Mouse (Mus musculus) heart, adult 2 months (tissue): Measurements from ENCODE around the gene Rpap1.

ENCODE experiments used
- CTCF ChIP-seq: fragments of 200-600 bp; IDR thresholded peaks from 2 replicates; pipeline ENCODE4 v1.8.1; 2022; ENCODE audit warnings: antibody characterized with exemption, mild to moderate bottlenecking, moderate library complexity
- EP300 ChIP-seq: fragments of 200-500 bp; IDR thresholded peaks from 2 replicates; pipeline ENCODE4 v1.6.1; 2011; ENCODE audit warnings: low read depth, low read length, control low read depth; ENCODE audit not compliant: insufficient read depth
- POLR2A ChIP-seq: fragments of 200-500 bp; IDR thresholded peaks from 2 replicates; pipeline ENCODE4 v1.6.1; 2011; ENCODE audit warnings: mild to moderate bottlenecking, low read depth, low read length, control low read depth; ENCODE audit not compliant: insufficient read depth

DNA sequence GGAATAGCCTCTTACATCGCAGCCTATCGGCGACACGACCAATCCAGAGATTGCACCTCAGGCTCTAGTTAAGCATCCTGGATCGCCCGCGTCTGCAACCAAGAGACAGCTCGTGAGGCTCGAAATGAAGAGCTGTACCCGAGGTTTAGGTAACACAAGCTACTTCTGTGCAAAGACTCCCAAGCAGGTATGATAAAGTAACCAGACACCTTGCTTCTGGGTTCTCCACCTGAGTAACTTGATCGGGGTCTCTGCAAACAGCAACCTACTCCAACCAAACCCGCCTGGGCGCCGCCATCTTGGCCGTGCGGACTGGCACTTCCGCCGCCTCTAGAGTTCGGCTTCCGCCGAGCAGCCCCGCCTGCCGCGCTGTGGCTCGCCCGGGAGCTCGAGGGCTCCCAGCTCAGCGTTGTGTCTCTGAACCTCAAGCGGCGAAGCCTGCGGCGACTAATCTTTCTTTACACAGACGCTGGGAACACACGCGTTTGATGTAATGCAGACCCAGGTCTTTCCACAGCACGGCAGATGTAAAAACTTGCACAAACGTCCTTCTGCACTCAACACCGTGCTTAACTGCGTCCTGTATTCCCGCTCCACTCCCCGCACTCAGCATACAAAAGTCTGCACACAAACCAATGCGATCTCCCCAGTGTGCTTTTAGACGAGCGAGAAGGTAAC, at the start of gene Rpap1:
- peak; percentile 91 for TF ChIP-seq POLR2A
- no peak; the same call in 1 of the 2 replicates for TF ChIP-seq CTCF
- TF ChIP-seq EP300: 0 out of 2 replicates have a peak, but pooled peaks have one; percentile 48
